In the genomic region with DNA sequence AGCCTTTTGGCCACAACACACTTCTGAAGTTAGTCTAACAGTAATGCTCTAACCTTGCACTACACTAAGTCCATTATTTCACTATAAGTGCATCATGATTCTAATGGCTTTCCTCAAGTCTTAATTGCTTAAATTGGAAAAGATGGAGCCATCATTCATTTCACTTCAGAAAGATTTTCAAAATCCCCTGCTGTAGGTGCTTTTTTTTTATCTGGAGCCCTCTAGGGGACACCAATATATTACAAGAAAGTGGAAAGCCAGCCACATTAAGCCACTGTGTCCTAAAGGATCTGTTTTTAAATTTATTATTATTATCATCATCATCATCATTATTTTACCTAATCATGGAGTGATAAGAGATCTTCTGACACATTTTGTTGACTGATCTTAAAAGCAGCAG, we compare ENCODE assay signal across 19 mouse cellular contexts.
DNase-seq lines count a peak whose midpoint lies in the region; ATAC-seq and TF ChIP-seq lines count a peak whose summit lies in the region.
"Had no signal": no experiment of that assay in that cellular context is flagged by ENCODE, and none has a peak within 500 bp of the region (broad histone marks: within the 10 kb centered on the region; RNA-seq: fewer than 3 reads in every experiment).

No protein-coding gene starts in this region.

- H3K27me3 ChIP-seq in E14TG2a.4 (ENCODE audit: insufficient read depth, low read length) = no peaks in the 10 kb centered on the region
- H3K27me3 ChIP-seq: embryonic facial prominence, embryonic 15.5 days; heart, embryonic 12.5 days; neural tube, embryonic 13.5 days had no signal

- TF ChIP-seq POLR2A in brain, embryonic 14.5 days (IDR thresholded peaks at IDR 0.05; ENCODE audit: borderline replicate concordance, extremely low read depth, insufficient read depth, insufficient read length, poor library complexity, severe bottlenecking) = no peak

- peak; percentile 55; the same call in 1 of the 2 replicates for ATAC-seq in frontal cortex, adult (ENCODE audit: low TSS enrichment)
- ATAC-seq: forebrain, embryonic 16.5 days had no signal

- H3K9me3 ChIP-seq in E14TG2a.4 (ENCODE audit: low read length) = no peaks in the 10 kb centered on the region
- H3K9me3 ChIP-seq: embryonic facial prominence, embryonic 15.5 days; heart, embryonic 12.5 days; neural tube, embryonic 13.5 days had no signal

- DNase-seq in frontal cortex, postnatal 14 days (ENCODE audit: low spot score in 2 of 2) = no peak
- DNase-seq in layer of hippocampus, adult 2 months (ENCODE audit: low spot score in 2 of 2) = peak in 1 of 2 experiments; percentile 11
- no peak for DNase-seq in layer of hippocampus, postnatal 10 days (ENCODE audit: low spot score in 2 of 2)
- DNase-seq in brain, embryonic 14.5 days (ENCODE audit: low read depth) = peak; percentile 34
- no peak for DNase-seq in heart, postnatal 25 days (ENCODE audit: low spot score)
- DNase-seq: adrenal gland, postnatal 14 days; gastrocnemius, postnatal 14 days; heart, postnatal 4 days; kidney, adult 11 months; kidney, postnatal 4 days; liver; lung, adult 18-20 months; thymus, adult 2 months had no signal

- peak; percentile 83 for TF ChIP-seq CTCF in layer of hippocampus, adult 2 months (conservative IDR thresholded peaks at IDR 0.05)
- TF ChIP-seq CTCF in E14TG2a.4 (conservative IDR thresholded peaks at IDR 0.05; ENCODE audit: low read length) = peak; percentile 44
- no peak for TF ChIP-seq CTCF in brain, embryonic 14.5 days (IDR thresholded peaks at IDR 0.05; ENCODE audit: borderline replicate concordance, extremely low read depth, insufficient read depth, insufficient read length)

- no peak overlapping the region for H3K27ac ChIP-seq in layer of hippocampus, adult 2 months
- H3K27ac ChIP-seq: embryonic facial prominence, embryonic 15.5 days; neural tube, embryonic 13.5 days had no signal

- H3K4me1 ChIP-seq in E14TG2a.4 (replicated peaks; ENCODE audit: low read depth, low read length) = no peaks in the 10 kb centered on the region
- H3K4me1 ChIP-seq: embryonic facial prominence, embryonic 15.5 days; heart, embryonic 12.5 days; neural tube, embryonic 13.5 days had no signal

- intact Hi-C loops in heart, postnatal 25 days (cut with DNase I) = no loop called here

- H3K4me3 ChIP-seq in layer of hippocampus, adult 2 months = no peak overlapping the region
- no peak overlapping the region for H3K4me3 ChIP-seq in E14TG2a.4 (replicated peaks; ENCODE audit: low read length)
- H3K4me3 ChIP-seq: embryonic facial prominence, embryonic 15.5 days; heart, embryonic 12.5 days; neural tube, embryonic 13.5 days had no signal

- no peaks in the 10 kb centered on the region for H3K36me3 ChIP-seq in E14TG2a.4 (ENCODE audit: insufficient read depth, low read length)
- H3K36me3 ChIP-seq: embryonic facial prominence, embryonic 15.5 days; heart, embryonic 12.5 days; neural tube, embryonic 13.5 days had no signal
